Mouse (Mus musculus): Measurements from ENCODE around the gene Ergic1.

GRCm38 (mm10) chr17:26583606-26584005 is 22.3 kb downstream of the Ergic1 start:
- no peak for TF ChIP-seq CTCF (IDR thresholded peaks at IDR 0.05; ENCODE audit: low read depth, low read length)
- TF ChIP-seq POLR2A (IDR thresholded peaks at IDR 0.05; ENCODE audit: borderline replicate concordance, low read depth, low read length) = no peak
